Mouse (Mus musculus) liver, postnatal 0 days (tissue): ENCODE measurements around the gene Bmpr2.

ENCODE experiments used
- CTCF ChIP-seq: sonication (generic); IDR thresholded peaks from 2 replicates; pipeline ENCODE4 v1.5.1; 2016; ENCODE audit warnings: antibody characterized with exemption, low read depth
- EP300 ChIP-seq: IDR thresholded peaks from 2 replicates; pipeline ENCODE4 v1.6.1; 2016; ENCODE audit warnings: antibody characterized with exemption, low read depth, mild to moderate bottlenecking

GRCm38 (mm10) chr1:59926021-59926672 lies 162.9 kb downstream of the Bmpr2 start:
- TF ChIP-seq CTCF, result no peak
- no peak for TF ChIP-seq EP300
